Mouse (Mus musculus) G1E (cell line): ENCODE measurements around the gene March8.

Experiments used
- CTCF ChIP-seq: IDR thresholded peaks from 2 replicates; pipeline ENCODE4 v1.5.1; 2012; ENCODE audit warnings: low read depth, low read length, inconsistent platforms, mixed read lengths
- GATA1 ChIP-seq: IDR thresholded peaks from 2 replicates; pipeline ENCODE4 v1.6.1; 2012; ENCODE audit warnings: borderline replicate concordance, low read length, inconsistent platforms, mixed read lengths
- GATA2 ChIP-seq: IDR thresholded peaks from 2 replicates; pipeline ENCODE4 v1.6.1; 2012; ENCODE audit warnings: low read depth, low read length, inconsistent platforms, borderline replicate concordance
- POLR2AphosphoS5 ChIP-seq: IDR thresholded peaks from 2 replicates; pipeline ENCODE4 v1.6.1; 2012; ENCODE audit warnings: low read depth, low read length, inconsistent platforms; ENCODE audit not compliant: insufficient replicate concordance
- TAL1 ChIP-seq: conservative IDR thresholded peaks from 2 replicates; pipeline ENCODE4 v1.6.1; 2012; ENCODE audit warnings: low read depth, low read length, inconsistent platforms, mixed read lengths

- TF ChIP-seq CTCF: no peak
- TF ChIP-seq TAL1: no peak
- no peak for TF ChIP-seq GATA1
- TF ChIP-seq POLR2AphosphoS5: no peak
- no peak for TF ChIP-seq GATA2
Measured at GRCm38 (mm10) chr6:116415126-116415676, 77.4 kb downstream of the March8 start.
